8 mouse cellular contexts compared by ENCODE assay signal in the genomic region with DNA sequence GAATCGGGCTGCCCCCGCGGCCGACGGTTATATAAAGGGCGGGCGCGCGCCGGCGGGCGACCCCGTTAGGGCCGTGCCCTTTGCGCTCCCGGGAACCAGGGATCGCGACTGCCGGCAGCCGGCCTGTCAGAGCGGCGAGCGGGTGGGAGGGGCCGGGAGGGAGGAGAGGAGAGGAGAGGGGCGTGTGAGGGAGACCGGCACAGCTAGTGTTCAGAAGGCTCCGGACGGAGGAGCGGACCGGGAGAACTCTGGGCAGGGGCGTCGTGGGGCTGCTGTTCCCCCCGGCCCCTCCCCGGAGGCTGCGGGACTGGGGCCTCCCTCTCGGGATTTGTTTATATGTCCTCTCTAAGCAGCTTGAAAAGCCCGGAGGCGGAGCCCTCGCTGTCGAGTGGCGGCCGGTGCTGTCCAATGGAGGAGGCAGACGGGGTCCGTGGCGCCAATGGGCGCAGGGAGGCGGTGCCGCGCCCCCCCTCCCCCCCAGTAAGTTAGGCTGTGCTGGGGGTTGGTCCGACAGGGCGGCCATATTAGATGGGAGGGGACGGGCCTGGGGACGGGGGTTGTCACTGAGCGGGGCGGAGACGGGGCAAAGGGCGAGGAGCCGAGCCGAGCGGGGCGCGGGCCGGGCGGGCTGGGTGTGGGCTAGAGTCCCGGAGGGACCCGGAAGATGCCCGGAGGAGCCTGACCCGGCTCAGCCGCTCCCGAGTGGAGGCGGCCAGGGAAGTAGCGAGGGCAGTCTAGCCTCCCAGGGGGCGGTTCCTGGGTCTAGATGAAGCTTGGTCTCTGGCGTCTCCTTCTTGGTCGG. TPM values are rescaled to one million over a fixed set of nuclear protein-coding genes. Genes with fewer than 3 reads are reported as not detected.
DNase-seq lines count a peak whose midpoint lies in the region; ATAC-seq and TF ChIP-seq lines count a peak whose summit lies in the region.

No protein-coding gene starts in this region.

- peak; percentile 86 for TF ChIP-seq EP300 in heart, postnatal 0 days (IDR thresholded peaks at IDR 0.05; ENCODE audit: low read depth)

- H3K27me3 ChIP-seq in E14TG2a.4 (ENCODE audit: insufficient read depth, low read length) = no peaks in the 10 kb centered on the region
- H3K27me3 ChIP-seq in forebrain, embryonic 12.5 days = no peaks in the 10 kb centered on the region; the same call in 1 of the 2 replicates
- no peaks in the 10 kb centered on the region for H3K27me3 ChIP-seq in heart, postnatal 0 days (ENCODE audit: control insufficient read depth, insufficient read depth, low read length)
- H3K27me3 ChIP-seq in liver, embryonic 16.5 days (ENCODE audit: control insufficient read depth, insufficient read depth, low read depth, low read length) = no peaks in the 10 kb centered on the region
- no peaks in the 10 kb centered on the region for H3K27me3 ChIP-seq in neural tube, embryonic 13.5 days
- H3K27me3 ChIP-seq in testis, adult 2 months (ENCODE audit: control insufficient read depth, insufficient read depth, low read length) = no peaks in the 10 kb centered on the region

- peak overlapping the region; percentile 80 for H3K27ac ChIP-seq in forebrain, embryonic 12.5 days
- peak overlapping the region; percentile 86 for H3K27ac ChIP-seq in heart, postnatal 0 days (ENCODE audit: low read depth)
- peak overlapping the region; percentile 97 for H3K27ac ChIP-seq in liver, embryonic 16.5 days (ENCODE audit: low read length)
- peak overlapping the region; percentile 84 for H3K27ac ChIP-seq in neural tube, embryonic 13.5 days (replicated peaks)
- H3K27ac ChIP-seq in testis, adult 2 months (ENCODE audit: control insufficient read depth, insufficient read depth, low read depth, low read length) = peak overlapping the region; percentile 87

- peaks cover 6% of the 10 kb centered on the region; the same call in 1 of the 2 replicates for H3K36me3 ChIP-seq in E14TG2a.4 (ENCODE audit: insufficient read depth, low read length)
- no peaks in the 10 kb centered on the region for H3K36me3 ChIP-seq in forebrain, embryonic 12.5 days (replicated peaks)
- H3K36me3 ChIP-seq in heart, postnatal 0 days (replicated peaks; ENCODE audit: control insufficient read depth, insufficient read depth, low read length) = no peaks in the 10 kb centered on the region
- no peaks in the 10 kb centered on the region for H3K36me3 ChIP-seq in liver, embryonic 16.5 days (ENCODE audit: control insufficient read depth, insufficient read depth)
- H3K36me3 ChIP-seq in neural tube, embryonic 13.5 days = no peaks in the 10 kb centered on the region
- H3K36me3 ChIP-seq in testis, adult 2 months (ENCODE audit: control insufficient read depth, insufficient read depth, low read length) = no peaks in the 10 kb centered on the region

- peak; percentile 96 for DNase-seq in c-Kit-positive CD71-positive TER-119-positive erythroid progenitor cells, embryonic 14.5 days (ENCODE audit: low spot score)
- DNase-seq in heart, postnatal 0 days (ENCODE audit: low spot score) = peak; percentile 96
- peak; percentile 95 to 98 for DNase-seq in kidney, postnatal 4 days

- H3K9me3 ChIP-seq in E14TG2a.4 (ENCODE audit: low read length) = no peaks in the 10 kb centered on the region
- no peaks in the 10 kb centered on the region for H3K9me3 ChIP-seq in forebrain, embryonic 12.5 days
- no peaks in the 10 kb centered on the region for H3K9me3 ChIP-seq in heart, postnatal 0 days (replicated peaks; ENCODE audit: control insufficient read depth, low read length)
- H3K9me3 ChIP-seq in liver, embryonic 16.5 days (replicated peaks; ENCODE audit: control insufficient read depth, low read length) = no peaks in the 10 kb centered on the region
- no peaks in the 10 kb centered on the region for H3K9me3 ChIP-seq in neural tube, embryonic 13.5 days

- H3K4me3 ChIP-seq in E14TG2a.4 (replicated peaks; ENCODE audit: low read length) = peak overlapping the region; percentile 95
- H3K4me3 ChIP-seq in forebrain, embryonic 12.5 days (replicated peaks) = peak overlapping the region; percentile 99
- peak overlapping the region; percentile 99 for H3K4me3 ChIP-seq in heart, postnatal 0 days (ENCODE audit: low read depth, low read length)
- peak overlapping the region; percentile 96 for H3K4me3 ChIP-seq in liver, embryonic 16.5 days (ENCODE audit: low read depth, low read length)
- H3K4me3 ChIP-seq in neural tube, embryonic 13.5 days = peak overlapping the region; percentile 82
- peak overlapping the region; percentile 93 for H3K4me3 ChIP-seq in testis, adult 2 months (ENCODE audit: control insufficient read depth, low read depth, low read length)

- ATAC-seq in forebrain, embryonic 12.5 days (ENCODE audit: low FRiP score) = peak; percentile 97
- peak; percentile 96 for ATAC-seq in heart, postnatal 0 days (ENCODE audit: insufficient read depth, low read depth)
- peak; percentile 95 for ATAC-seq in liver, embryonic 16.5 days (ENCODE audit: low read depth)
- ATAC-seq in neural tube, embryonic 13.5 days (ENCODE audit: low read depth) = peak; percentile 98

- TF ChIP-seq CTCF in E14TG2a.4 (conservative IDR thresholded peaks at IDR 0.05; ENCODE audit: low read length) = no peak
- TF ChIP-seq CTCF in heart, postnatal 0 days (IDR thresholded peaks at IDR 0.05; ENCODE audit: low read depth) = no peak
- no peak for TF ChIP-seq CTCF in testis, adult 2 months (IDR thresholded peaks at IDR 0.05; ENCODE audit: control insufficient read depth, insufficient read depth, insufficient replicate concordance, low read depth, low read length)

- WGBS in forebrain, embryonic 12.5 days = under 1% methylated on average over 68 of the region's 75 CpGs
- whole genome bisulfite sequencing in heart, postnatal 0 days = under 1% methylated on average over 63 of the region's 75 CpGs
- 0% methylated on average over 70 of the region's 75 CpGs for whole genome bisulfite sequencing in liver, embryonic 16.5 days (ENCODE audit: insufficient replicate concordance)
- WGBS in neural tube, embryonic 13.5 days = under 1% methylated on average over 52 of the region's 75 CpGs

- peak overlapping the region; percentile 70 for H3K9ac ChIP-seq in forebrain, embryonic 12.5 days
- H3K9ac ChIP-seq in heart, postnatal 0 days (replicated peaks; ENCODE audit: low read depth, low read length) = peak overlapping the region; percentile 73
- peak overlapping the region; percentile 84 for H3K9ac ChIP-seq in liver, embryonic 16.5 days (ENCODE audit: low read depth, low read length)
- peak overlapping the region; percentile 77 for H3K9ac ChIP-seq in neural tube, embryonic 13.5 days

- peak overlapping the region; percentile 70 for H3K4me2 ChIP-seq in forebrain, embryonic 12.5 days
- peak overlapping the region; percentile 74 for H3K4me2 ChIP-seq in heart, postnatal 0 days (ENCODE audit: low read depth, low read length)
- peak overlapping the region; percentile 91 for H3K4me2 ChIP-seq in liver, embryonic 16.5 days (ENCODE audit: low read depth, low read length)
- peak overlapping the region; percentile 74 for H3K4me2 ChIP-seq in neural tube, embryonic 13.5 days

- peaks cover 17% of the 10 kb centered on the region for H3K4me1 ChIP-seq in E14TG2a.4 (replicated peaks; ENCODE audit: low read depth, low read length)
- peaks cover 7% of the 10 kb centered on the region; the same call in 1 of the 2 replicates for H3K4me1 ChIP-seq in forebrain, embryonic 12.5 days
- H3K4me1 ChIP-seq in heart, postnatal 0 days (ENCODE audit: control insufficient read depth, insufficient read depth) = peaks cover 9% of the 10 kb centered on the region; the same call in 1 of the 2 replicates
- peaks cover 19% of the 10 kb centered on the region for H3K4me1 ChIP-seq in liver, embryonic 16.5 days (ENCODE audit: control insufficient read depth, low read depth, low read length)
- peaks cover 13% of the 10 kb centered on the region for H3K4me1 ChIP-seq in neural tube, embryonic 13.5 days (replicated peaks)
- H3K4me1 ChIP-seq in testis, adult 2 months (ENCODE audit: control insufficient read depth, insufficient read depth, low read length) = peaks cover 7% of the 10 kb centered on the region; the same call in 1 of the 2 replicates

- TF ChIP-seq POLR2A in testis, adult 2 months (IDR thresholded peaks at IDR 0.05; ENCODE audit: control insufficient read depth, low read depth, low read length) = peak; percentile 75

RNA-seq across cellular contexts. Expression of a gene that starts 0.7 kb away (rescaled TPM):
- 7.6 and 8.4 TPM in 2 replicates for polyA plus RNA-seq in forebrain, embryonic 12.5 days (2016; fragmentation: Nextera tagmentation; extraction: Ambion mirVana)
- total RNA-seq in heart, postnatal 0 days (2014; rRNA removed; ENCODE audit: low replicate concordance) = 13.6 and 23.8 TPM in 2 replicates
- 11.8 and 17.3 TPM in 2 replicates for polyA plus RNA-seq in heart, postnatal 0 days (2015; fragmentation: Nextera tagmentation; extraction: Ambion mirVana)
- polyA plus RNA-seq in liver, embryonic 16.5 days (2015; fragmentation: Nextera tagmentation; extraction: Ambion mirVana) = 4.0 and 5.9 TPM in 2 replicates
- polyA plus RNA-seq in neural tube, embryonic 13.5 days (2015; fragmentation: Nextera tagmentation; extraction: Ambion mirVana) = 9.9 and 11.4 TPM in 2 replicates
- 8.6 and 11.1 TPM in 2 replicates for polyA plus RNA-seq in testis, adult 2 months (2012; rRNA removed)

RNA-seq across cellular contexts. Expression of a gene that starts 53.1 kb away (rescaled TPM):
- 94.5 and 104 TPM in 2 replicates for polyA plus RNA-seq in forebrain, embryonic 12.5 days (2016; fragmentation: Nextera tagmentation; extraction: Ambion mirVana)
- 224 and 298 TPM in 2 replicates for total RNA-seq in heart, postnatal 0 days (2014; rRNA removed; ENCODE audit: low replicate concordance)
- 206 and 223 TPM in 2 replicates for polyA plus RNA-seq in heart, postnatal 0 days (2015; fragmentation: Nextera tagmentation; extraction: Ambion mirVana)
- 136 and 143 TPM in 2 replicates for polyA plus RNA-seq in liver, embryonic 16.5 days (2015; fragmentation: Nextera tagmentation; extraction: Ambion mirVana)
- 126 and 130 TPM in 2 replicates for polyA plus RNA-seq in neural tube, embryonic 13.5 days (2015; fragmentation: Nextera tagmentation; extraction: Ambion mirVana)
- 81.1 and 101 TPM in 2 replicates for polyA plus RNA-seq in testis, adult 2 months (2012; rRNA removed)

Comparison
In these comparisons a context has a peak if more than half of its experiments do, and no peak if none do; other contexts are left out.
1. Peak in every context shown above with its lines: DNase-seq, ATAC-seq, H3K4me3 ChIP-seq and H3K27ac ChIP-seq.